Mouse (Mus musculus): Measurements from ENCODE around the gene Ebf1.

Ebf1 gene

GRCm38 (mm10) chr11:44661875-44662274 is 44.8 kb downstream of the Ebf1 start:
- DNase-seq (ENCODE audit: low read depth, low spot score): no peak

GRCm38 (mm10) chr11:44663609-44664141 is 46.6 kb downstream of the Ebf1 start:
- DNase-seq (ENCODE audit: low read depth, low spot score): no peak

GRCm38 (mm10) chr11:44665156-44665682 is 48.1 kb downstream of the Ebf1 start:
- DNase-seq (ENCODE audit: low read depth, low spot score): no peak

GRCm38 (mm10) chr11:44665741-44666531 is 48.8 kb downstream of the Ebf1 start:
- peak; percentile 3 for DNase-seq (ENCODE audit: low read depth, low spot score)

GRCm38 (mm10) chr11:44666741-44667140 is 49.6 kb downstream of the Ebf1 start:
- DNase-seq (ENCODE audit: low read depth, low spot score): peak; percentile 55

GRCm38 (mm10) chr11:44681306-44681705 is 64.2 kb downstream of the Ebf1 start:
- no peak for DNase-seq (ENCODE audit: low read depth, low spot score)

- DNase-seq (ENCODE audit: low read depth, low spot score): no peak
These were observed 64.9 kb downstream of the Ebf1 start for GRCm38 (mm10) chr11:44681995-44682394.

- DNase-seq (ENCODE audit: low read depth, low spot score): no peak
These were observed 65.8 kb downstream of the Ebf1 start for GRCm38 (mm10) chr11:44682703-44683539.

GRCm38 (mm10) chr11:44684486-44685076 is 67.5 kb downstream of the Ebf1 start:
- no peak for DNase-seq (ENCODE audit: low read depth, low spot score)

GRCm38 (mm10) chr11:44685129-44685528 is 68.0 kb downstream of the Ebf1 start:
- DNase-seq (ENCODE audit: low read depth, low spot score): no peak

- DNase-seq (ENCODE audit: low read depth, low spot score): no peak
These were observed 68.8 kb downstream of the Ebf1 start for GRCm38 (mm10) chr11:44685911-44686361.

GRCm38 (mm10) chr11:44686378-44686777 is 69.3 kb downstream of the Ebf1 start:
- no peak for DNase-seq (ENCODE audit: low read depth, low spot score)

- no peak for DNase-seq (ENCODE audit: low read depth, low spot score)
These were observed 71.4 kb downstream of the Ebf1 start for GRCm38 (mm10) chr11:44688542-44688941.

GRCm38 (mm10) chr11:44689571-44690264 is 72.6 kb downstream of the Ebf1 start:
- no peak for DNase-seq (ENCODE audit: low read depth, low spot score)

- no peak for DNase-seq (ENCODE audit: low read depth, low spot score)
These were observed 73.1 kb downstream of the Ebf1 start for GRCm38 (mm10) chr11:44690265-44690572.

GRCm38 (mm10) chr11:44695416-44695815 is 78.3 kb downstream of the Ebf1 start:
- no peak for DNase-seq (ENCODE audit: low read depth, low spot score)

GRCm38 (mm10) chr11:44696539-44697201 is 79.6 kb downstream of the Ebf1 start:
- DNase-seq (ENCODE audit: low read depth, low spot score): no peak

- DNase-seq (ENCODE audit: low read depth, low spot score): no peak
These were observed 83.1 kb downstream of the Ebf1 start for GRCm38 (mm10) chr11:44700181-44700580.

GRCm38 (mm10) chr11:44701221-44701810 is 84.2 kb downstream of the Ebf1 start:
- no peak for DNase-seq (ENCODE audit: low read depth, low spot score)

- no peak for DNase-seq (ENCODE audit: low read depth, low spot score)
These were observed 84.7 kb downstream of the Ebf1 start for GRCm38 (mm10) chr11:44701864-44702263.
